Mouse (Mus musculus) cerebellum, postnatal 25 days (tissue): ENCODE measurements around the gene Bcl2l12.

Experiments used
- DNase-seq, 2 experiments: peaks; one replicate each; pipeline ENCODE4 v3.0.0; 2021; ENCODE audit warnings: mixed read lengths in 2 of 2

The Bcl2l12 gene

DNA sequence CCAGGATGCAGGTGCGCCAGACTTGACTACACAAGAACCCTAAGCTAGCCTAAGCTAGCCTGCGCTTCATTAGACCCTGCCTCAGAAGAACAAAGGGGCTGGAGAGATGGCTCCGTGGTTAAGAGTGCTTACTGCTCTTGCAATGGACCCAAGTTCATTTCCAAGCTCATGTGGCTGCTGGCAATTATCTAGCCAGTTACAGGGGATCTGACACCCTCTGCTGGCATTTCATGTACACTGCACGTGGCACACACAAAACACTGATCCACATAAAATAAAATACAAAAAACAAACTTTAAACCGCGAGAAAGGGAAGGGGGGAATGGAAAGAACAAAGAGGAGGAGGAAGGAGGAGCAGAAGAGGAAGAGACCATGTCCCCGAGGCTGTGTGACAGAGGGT lies 40.3 kb downstream of the Bcl2l12 start:
- DNase-seq = peak in 1 of 2 experiments; percentile 67

DNA sequence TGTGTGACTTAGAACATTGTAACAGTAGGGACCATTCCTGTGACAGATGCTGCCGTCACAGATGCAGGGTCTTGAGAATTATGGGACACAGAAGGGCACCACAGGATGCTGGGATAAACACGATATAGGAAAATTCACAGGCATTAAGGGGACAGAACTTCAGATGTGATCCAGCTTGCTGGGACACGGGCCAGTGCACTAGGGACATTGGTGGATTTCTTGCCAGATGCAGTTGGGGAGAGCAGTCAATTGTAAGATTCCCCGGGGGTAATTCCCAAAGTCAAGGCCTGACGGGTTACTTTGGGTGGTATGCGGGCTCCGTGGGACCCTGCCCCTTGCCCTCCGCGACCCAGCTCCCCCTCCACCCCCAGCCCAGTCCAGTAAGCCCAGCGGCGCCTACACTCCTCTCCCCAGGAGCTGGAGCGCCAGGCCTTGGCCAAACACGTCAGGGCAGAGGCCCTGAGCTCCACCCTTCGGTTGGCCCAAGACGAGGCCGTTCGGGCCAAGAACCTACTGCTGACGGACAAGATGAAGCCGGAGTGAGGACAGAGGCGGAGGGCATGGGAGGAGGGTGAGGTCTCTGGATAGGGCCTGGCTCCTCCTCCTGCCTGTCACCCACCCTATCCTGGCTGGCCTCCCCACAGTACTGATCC lies 41.2 kb downstream of the Bcl2l12 start:
- peak in 1 of 2 experiments; percentile 32 for DNase-seq

DNA sequence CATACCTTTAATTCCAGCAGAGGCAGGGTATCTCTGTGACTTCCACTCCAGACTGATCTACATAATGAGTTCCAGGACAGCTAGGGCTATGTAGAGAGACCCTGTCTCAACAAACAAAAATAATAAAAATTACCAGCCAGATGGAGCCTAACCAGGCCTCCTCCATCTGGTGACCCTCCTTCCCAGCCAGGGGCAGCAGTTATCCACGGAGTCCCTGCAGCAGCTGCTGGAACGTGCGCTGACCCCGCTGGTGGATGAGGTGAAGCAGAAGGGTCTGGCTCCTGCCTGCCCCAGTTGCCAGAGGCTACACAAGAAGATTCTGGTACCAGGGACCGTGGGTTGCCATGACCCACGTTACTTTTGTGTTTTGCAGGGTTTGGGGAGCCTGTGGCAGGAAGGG lies 42.2 kb downstream of the Bcl2l12 start:
- peak in 1 of 2 experiments; percentile 11 for DNase-seq

DNA sequence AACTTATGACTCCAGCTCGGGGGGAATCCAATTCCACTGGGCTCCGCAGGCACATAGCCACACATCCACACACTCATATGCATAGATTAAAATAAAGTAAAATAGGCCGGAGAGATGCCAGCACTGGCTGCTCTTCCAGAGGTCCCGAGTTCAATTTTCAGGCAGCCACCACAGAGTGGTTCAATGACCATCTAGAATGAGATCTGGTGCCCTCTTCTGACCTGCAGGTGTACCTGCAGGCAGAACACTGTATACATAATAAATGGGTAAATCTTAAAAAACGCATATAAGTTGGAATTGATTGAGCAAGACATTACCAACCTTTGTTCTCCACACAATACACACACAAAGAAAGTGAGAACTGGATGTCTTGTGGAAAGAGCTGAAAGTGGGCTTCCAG lies 42.9 kb downstream of the Bcl2l12 start:
- DNase-seq = peak in 1 of 2 experiments; percentile 53

DNA sequence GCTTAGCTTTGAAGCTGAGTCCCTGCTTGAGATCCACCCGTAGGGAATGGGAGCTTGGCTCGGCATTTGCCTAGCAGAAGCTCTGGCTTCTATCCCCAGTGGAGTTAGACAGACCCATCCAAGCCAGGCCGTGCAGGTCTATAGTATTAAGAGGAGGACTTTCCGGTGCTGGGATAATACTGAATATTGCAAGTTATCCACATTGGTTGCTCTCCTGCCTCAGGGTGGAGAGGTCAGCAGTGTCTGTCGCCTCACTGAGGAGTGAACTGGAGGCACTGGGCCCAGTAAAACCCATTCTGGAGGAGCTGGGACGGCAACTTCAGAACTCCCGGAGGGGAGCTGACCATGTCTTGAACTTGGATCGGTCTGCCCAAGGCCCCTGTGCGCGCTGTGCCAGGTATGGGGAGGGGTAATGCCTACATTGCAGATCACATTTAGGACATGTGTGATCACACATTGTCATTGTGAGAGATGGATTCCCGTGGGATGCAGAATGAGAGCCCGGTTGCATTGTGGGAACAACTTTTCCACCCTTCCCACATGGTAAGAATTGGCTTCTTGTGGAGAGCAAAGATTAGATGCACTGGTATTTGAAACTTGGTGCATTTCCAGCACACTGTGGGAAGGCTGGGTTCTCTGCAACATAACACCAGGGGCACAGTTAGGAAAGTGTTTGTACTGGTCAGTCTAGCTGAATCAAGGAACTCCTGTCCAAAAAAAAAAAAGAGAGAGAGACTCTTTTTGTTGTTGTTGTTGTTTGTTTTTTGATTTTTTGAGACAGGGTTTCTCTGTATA lies 44.2 kb downstream of the Bcl2l12 start:
- DNase-seq = no peak

- peak in 1 of 2 experiments; percentile 17 for DNase-seq
Measured at GRCm38 (mm10) chr7:44953561-44953960, 45.0 kb downstream of the Bcl2l12 start.

GRCm38 (mm10) chr7:44952611-44953306 lies 45.8 kb downstream of the Bcl2l12 start:
- peak; percentile 80 to 88 for DNase-seq

DNA sequence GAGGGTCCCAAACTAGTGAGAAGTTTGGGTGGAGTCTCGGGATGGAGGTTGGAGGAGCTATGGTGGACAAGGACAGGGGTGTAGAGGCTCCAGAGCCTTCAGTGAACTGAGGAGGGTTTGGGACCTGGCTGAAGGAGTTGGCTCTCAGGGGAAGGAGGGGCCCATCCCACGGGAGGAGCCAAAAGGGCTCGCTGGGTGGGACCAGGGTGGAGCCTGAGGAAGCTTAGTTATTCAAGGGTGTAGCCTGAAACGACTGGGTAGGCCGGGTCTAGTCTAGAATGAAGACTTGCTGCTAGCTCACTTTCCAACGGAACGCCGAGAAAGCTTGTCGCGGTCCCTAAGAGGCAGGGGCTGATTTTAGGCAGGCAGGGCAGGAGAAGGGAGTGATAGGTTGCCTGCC lies 46.6 kb downstream of the Bcl2l12 start:
- DNase-seq = peak; percentile 20 to 41

GRCm38 (mm10) chr7:44949922-44950321 lies 48.6 kb downstream of the Bcl2l12 start:
- no peak for DNase-seq

DNA sequence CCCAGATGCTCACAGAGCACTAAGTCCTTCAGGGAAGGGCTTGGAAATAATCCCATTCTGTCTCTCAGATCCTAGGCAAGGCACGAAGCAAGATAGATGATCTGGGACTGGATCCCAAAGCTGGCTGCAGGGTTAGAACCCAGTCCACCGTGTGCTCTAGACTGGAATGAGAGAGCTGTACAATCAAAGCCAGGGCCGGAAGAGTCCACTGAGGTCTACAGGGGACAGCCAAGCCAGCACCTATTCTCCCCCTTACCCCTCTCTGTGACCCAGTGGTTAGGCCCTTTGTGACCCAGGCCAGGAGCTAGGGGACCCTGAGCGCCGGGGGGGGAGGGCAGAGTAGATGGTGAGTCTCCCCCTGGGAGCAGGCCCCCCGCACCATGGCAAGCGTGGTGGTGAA lies 55.6 kb downstream of the Bcl2l12 start, which contains the start of gene Tsks:
Gene Tsks, plus strand, starts transcription at position 301 of the 400 bp plus-strand sequence.
- DNase-seq = no peak
